Mouse (Mus musculus) thymus, adult 2 months (tissue): Measurements from ENCODE around the gene Rogdi.

Source experiments
- CTCF ChIP-seq: fragments of 200-500 bp; IDR thresholded peaks from 2 replicates; pipeline ENCODE4 v1.5.1; 2012; ENCODE audit warnings: mild to moderate bottlenecking, control low read depth, low read length, moderate library complexity, borderline replicate concordance; ENCODE audit not compliant: control insufficient read depth, poor library complexity, insufficient read depth; ENCODE audit errors: extremely low read depth
- POLR2A ChIP-seq: fragments of 200-500 bp; IDR thresholded peaks from 2 replicates; pipeline ENCODE4 v1.6.1; 2012; ENCODE audit warnings: mild to moderate bottlenecking, low read length, control low read depth, moderate library complexity; ENCODE audit not compliant: control insufficient read depth, poor library complexity, insufficient read depth; ENCODE audit errors: extremely low read depth

GRCm38 (mm10) chr16:4968426-4968825 is 44.9 kb downstream of the Rogdi start:
- TF ChIP-seq POLR2A: no peak
- no peak for TF ChIP-seq CTCF
